Mouse (Mus musculus): ENCODE measurements around the gene Ticam1. TPM values are rescaled to one million over a fixed set of nuclear protein-coding genes. Genes with fewer than 3 reads are reported as not detected.

Gene Ticam1
- polyA plus RNA-seq, 1 experiment from 2014 or later: 7.7 TPM

GRCm38 (mm10) chr17:56271609-56272253 lies 4.9 kb downstream of the Ticam1 start:
- Histone ChIP-seq H3K4me3 (replicated peaks; ENCODE audit: low read depth, low read length) (no peak overlapping the region), H3K27me3 (ENCODE audit: insufficient read depth, low read length) (no peaks in the 10 kb centered on the region), H3K36me3 (ENCODE audit: insufficient read depth, low read length) (peaks cover 3% of the 10 kb centered on the region), H3K4me2 (ENCODE audit: low read length) (no peak overlapping the region), H3K9me3 (replicated peaks; ENCODE audit: low read length) (no peaks in the 10 kb centered on the region), H3K9ac (ENCODE audit: low read depth, low read length) (no peak overlapping the region), H3K4me1 (replicated peaks; ENCODE audit: insufficient read depth, low read length) (0 out of 2 replicates have a peak, but pooled peaks cover 5% of the 10 kb centered on the region), H3K27ac (no peak overlapping the region)
- TF ChIP-seq CTCF (IDR thresholded peaks at IDR 0.05; ENCODE audit: low read depth): no peak; the same call in 1 of the 2 replicates
- ATAC-seq (replicated peaks; ENCODE audit: low FRiP score, low read depth): no peak
- DNase-seq (ENCODE audit: low spot score): no peak
- 85% methylated on average over 12 of the region's 12 CpGs for WGBS

- H3K36me3 ChIP-seq (ENCODE audit: insufficient read depth, low read length): peaks cover 3% of the 10 kb centered on the region
- H3K4me1 ChIP-seq (replicated peaks; ENCODE audit: insufficient read depth, low read length): 0 out of 2 replicates have a peak, but pooled peaks cover 5% of the 10 kb centered on the region
- H3K27ac ChIP-seq: peak overlapping the region; percentile 84
- H3K4me2 ChIP-seq (ENCODE audit: low read length): peak overlapping the region; percentile 59
- no peaks in the 10 kb centered on the region for H3K9me3 ChIP-seq (replicated peaks; ENCODE audit: low read length)
- 70% methylated on average over 3 of the region's 3 CpGs for WGBS
- H3K4me3 ChIP-seq (replicated peaks; ENCODE audit: low read depth, low read length): no peak overlapping the region; the same call in 1 of the 2 replicates
- peak overlapping the region; percentile 28; the same call in 1 of the 2 replicates for H3K9ac ChIP-seq (ENCODE audit: low read depth, low read length)
- DNase-seq (ENCODE audit: low spot score): no peak
- TF ChIP-seq CTCF (IDR thresholded peaks at IDR 0.05; ENCODE audit: low read depth): no peak
- no peaks in the 10 kb centered on the region for H3K27me3 ChIP-seq (ENCODE audit: insufficient read depth, low read length)
- no peak for ATAC-seq (replicated peaks; ENCODE audit: low FRiP score, low read depth)
These were observed 6.8 kb downstream of the Ticam1 start for GRCm38 (mm10) chr17:56269741-56270140.

- Histone ChIP-seq H3K4me2 (ENCODE audit: low read length) (peak overlapping the region; percentile 59), H3K27ac (peak overlapping the region; percentile 84), H3K4me1 (replicated peaks; ENCODE audit: insufficient read depth, low read length) (0 out of 2 replicates have a peak, but pooled peaks cover 5% of the 10 kb centered on the region), H3K9me3 (replicated peaks; ENCODE audit: low read length) (no peaks in the 10 kb centered on the region), H3K27me3 (ENCODE audit: insufficient read depth, low read length) (no peaks in the 10 kb centered on the region), H3K9ac (ENCODE audit: low read depth, low read length) (peak overlapping the region; percentile 58), H3K36me3 (ENCODE audit: insufficient read depth, low read length) (peaks cover 3% of the 10 kb centered on the region), H3K4me3 (replicated peaks; ENCODE audit: low read depth, low read length) (peak overlapping the region; percentile 24)
- TF ChIP-seq CTCF (IDR thresholded peaks at IDR 0.05; ENCODE audit: low read depth): no peak
- peak; percentile 98 for DNase-seq (ENCODE audit: low spot score)
- peak; percentile 79 for ATAC-seq (replicated peaks; ENCODE audit: low FRiP score, low read depth)
- 17% methylated on average over 12 of the region's 12 CpGs for WGBS
These were observed 7.4 kb downstream of the Ticam1 start for GRCm38 (mm10) chr17:56269153-56269630.

GRCm38 (mm10) chr17:56266271-56266670 lies 10.3 kb downstream of the Ticam1 start:
- Histone ChIP-seq H3K9me3 (replicated peaks; ENCODE audit: low read length) (no peaks in the 10 kb centered on the region), H3K36me3 (ENCODE audit: insufficient read depth, low read length) (peaks cover 7% of the 10 kb centered on the region), H3K27me3 (ENCODE audit: insufficient read depth, low read length) (no peaks in the 10 kb centered on the region), H3K4me3 (replicated peaks; ENCODE audit: low read depth, low read length) (no peak overlapping the region), H3K9ac (ENCODE audit: low read depth, low read length) (no peak overlapping the region), H3K27ac (peak overlapping the region; percentile 13; the same call in 1 of the 2 replicates), H3K4me1 (replicated peaks; ENCODE audit: insufficient read depth, low read length) (no peaks in the 10 kb centered on the region), H3K4me2 (ENCODE audit: low read length) (no peak overlapping the region)
- 0 out of 2 replicates have a peak, but pooled peaks have one; percentile 6 for ATAC-seq (replicated peaks; ENCODE audit: low FRiP score, low read depth)
- no peak for DNase-seq (ENCODE audit: low spot score)
- TF ChIP-seq CTCF (IDR thresholded peaks at IDR 0.05; ENCODE audit: low read depth): no peak
- 42% methylated on average over 3 of the region's 3 CpGs for WGBS

GRCm38 (mm10) chr17:56265869-56266268 lies 10.7 kb downstream of the Ticam1 start:
- H3K4me1 ChIP-seq (replicated peaks; ENCODE audit: insufficient read depth, low read length): no peaks in the 10 kb centered on the region
- 0 out of 2 replicates have a peak, but pooled peaks cover 7% of the 10 kb centered on the region for H3K36me3 ChIP-seq (ENCODE audit: insufficient read depth, low read length)
- H3K27me3 ChIP-seq (ENCODE audit: insufficient read depth, low read length): no peaks in the 10 kb centered on the region
- no peak for DNase-seq (ENCODE audit: low spot score)
- no peaks in the 10 kb centered on the region for H3K9me3 ChIP-seq (replicated peaks; ENCODE audit: low read length)
- 65% methylated on average over 3 of the region's 3 CpGs for WGBS
- H3K27ac ChIP-seq: peak overlapping the region; percentile 13; the same call in 1 of the 2 replicates
- no peak overlapping the region for H3K4me2 ChIP-seq (ENCODE audit: low read length)
- no peak overlapping the region for H3K9ac ChIP-seq (ENCODE audit: low read depth, low read length)
- ATAC-seq (replicated peaks; ENCODE audit: low FRiP score, low read depth): no peak
- no peak overlapping the region for H3K4me3 ChIP-seq (replicated peaks; ENCODE audit: low read depth, low read length)
- no peak for TF ChIP-seq CTCF (IDR thresholded peaks at IDR 0.05; ENCODE audit: low read depth)

GRCm38 (mm10) chr17:56265011-56265410 lies 11.6 kb downstream of the Ticam1 start:
- H3K27ac ChIP-seq: no peak overlapping the region
- TF ChIP-seq CTCF (IDR thresholded peaks at IDR 0.05; ENCODE audit: low read depth): no peak
- no peak overlapping the region for H3K4me3 ChIP-seq (replicated peaks; ENCODE audit: low read depth, low read length)
- H3K4me1 ChIP-seq (replicated peaks; ENCODE audit: insufficient read depth, low read length): 0 out of 2 replicates have a peak, but pooled peaks cover 4% of the 10 kb centered on the region
- WGBS: 94% methylated on average over 4 of the region's 4 CpGs
- H3K27me3 ChIP-seq (ENCODE audit: insufficient read depth, low read length): no peaks in the 10 kb centered on the region
- no peak overlapping the region for H3K4me2 ChIP-seq (ENCODE audit: low read length)
- H3K36me3 ChIP-seq (ENCODE audit: insufficient read depth, low read length): peaks cover 16% of the 10 kb centered on the region; the same call in 1 of the 2 replicates
- H3K9me3 ChIP-seq (replicated peaks; ENCODE audit: low read length): no peaks in the 10 kb centered on the region
- H3K9ac ChIP-seq (ENCODE audit: low read depth, low read length): no peak overlapping the region
- no peak for DNase-seq (ENCODE audit: low spot score)
- no peak for ATAC-seq (replicated peaks; ENCODE audit: low FRiP score, low read depth)
